Mouse (Mus musculus): ENCODE measurements around the gene Pdc.
A peak's percentile ranks its signal among the peaks of the same experiment; 100 is the strongest.

The Pdc gene

GRCm38 (mm10) chr1:150319205-150319604 lies at the start of gene Pdc:
Gene Pdc, plus strand, starts transcription at chr1:150319417.
- DNase-seq (ENCODE audit: low read depth, low spot score), result no peak

GRCm38 (mm10) chr1:150294051-150294450 lies 25.2 kb upstream of the Pdc start:
- peak; percentile 60 for DNase-seq (ENCODE audit: low read depth, low spot score)

GRCm38 (mm10) chr1:150307599-150307998 lies 11.6 kb upstream of the Pdc start:
- peak; percentile 52 for DNase-seq (ENCODE audit: low read depth, low spot score)

GRCm38 (mm10) chr1:150335111-150335510 lies 15.9 kb downstream of the Pdc start:
- DNase-seq (ENCODE audit: low read depth, low spot score), result no peak

GRCm38 (mm10) chr1:150360864-150361263 lies 41.6 kb downstream of the Pdc start:
- no peak for DNase-seq (ENCODE audit: low read depth, low spot score)

- peak; percentile 45 for DNase-seq (ENCODE audit: low read depth, low spot score)
These were observed 53.7 kb downstream of the Pdc start for GRCm38 (mm10) chr1:150372895-150373294.

- DNase-seq (ENCODE audit: low read depth, low spot score), result no peak
These were observed 55.0 kb downstream of the Pdc start for GRCm38 (mm10) chr1:150374247-150374646.
